Mouse (Mus musculus) embryonic facial prominence, embryonic 15.5 days (tissue): ENCODE data around the gene Myom1. TPM values are rescaled to one million over a fixed set of nuclear protein-coding genes. Genes with fewer than 3 reads are reported as not detected.

Source experiments
- ATAC-seq: fragments of 200-750 bp; cut with Nextera tagmentation; 2 replicates; pipeline ENCODE4 v1.8.0; 2017; ENCODE audit warnings: low read depth, moderate TSS enrichment; ENCODE audit not compliant: insufficient number of reproducible peaks, low FRiP score, low TSS enrichment
- H3K27ac ChIP-seq: fragments of 300-500 bp; sonication (generic); replicated peaks from 2 replicates; pipeline ENCODE4 v1.5.1; 2015; ENCODE audit warnings: mild to moderate bottlenecking, inconsistent platforms
- H3K27me3 ChIP-seq: fragments of 300-500 bp; sonication (generic); 2 replicates; pipeline ENCODE4 v1.6.1; 2015; ENCODE audit warnings: inconsistent platforms
- H3K36me3 ChIP-seq: fragments of 300-500 bp; sonication (generic); 2 replicates; pipeline ENCODE4 v1.6.1; 2015; ENCODE audit warnings: mild to moderate bottlenecking, inconsistent platforms
- H3K4me1 ChIP-seq: fragments of 300-500 bp; sonication (generic); 2 replicates; pipeline ENCODE4 v1.6.1; 2015; ENCODE audit warnings: inconsistent platforms
- H3K4me2 ChIP-seq: fragments of 300-500 bp; sonication (generic); replicated peaks from 2 replicates; pipeline ENCODE4 v1.6.1; 2015; ENCODE audit warnings: mild to moderate bottlenecking, inconsistent platforms
- H3K4me3 ChIP-seq: fragments of 300-500 bp; sonication (generic); replicated peaks from 2 replicates; pipeline ENCODE4 v1.5.1; 2015; ENCODE audit warnings: mild to moderate bottlenecking, inconsistent platforms
- H3K9ac ChIP-seq: fragments of 300-500 bp; sonication (generic); 2 replicates; pipeline ENCODE4 v1.6.1; 2015; ENCODE audit warnings: inconsistent platforms
- H3K9me3 ChIP-seq: fragments of 300-500 bp; sonication (generic); replicated peaks from 2 replicates; pipeline ENCODE4 v1.6.1; 2016; ENCODE audit warnings: inconsistent platforms
- WGBS: fragments of 180-500 bp; shearing (Covaris S2); methylation state at CpG from one replicate; pipeline ENCODE4 v1.1.7; 2015; 5-methylcytosine and 5-hydroxymethylcytosine counted together
- polyA plus RNA-seq: library from polyadenylated mRNA; unstranded; fragments of >200 nt; fragmentation: Nextera tagmentation; extraction: Ambion mirVana; gene quantifications from 2 replicates; pipeline ENCODE4 v1.2.1, GENCODE M21; 2015

Gene Myom1
- polyA plus RNA-seq, 1 experiment from 2014 or later: 22.9 TPM

- Histone ChIP-seq H3K9ac (no peak overlapping the region), H3K27ac (no peak overlapping the region), H3K4me1 (peaks cover 12% of the 10 kb centered on the region), H3K4me2 (no peak overlapping the region), H3K27me3 (no peaks in the 10 kb centered on the region), H3K36me3 (no peaks in the 10 kb centered on the region), H3K9me3 (no peaks in the 10 kb centered on the region), H3K4me3 (no peak overlapping the region)
- ATAC-seq: no peak
- WGBS: 43% methylated on average over 8 of the region's 8 CpGs
These were observed 103.8 kb downstream of the Myom1 start for GRCm38 (mm10) chr17:71106250-71106649.

DNA sequence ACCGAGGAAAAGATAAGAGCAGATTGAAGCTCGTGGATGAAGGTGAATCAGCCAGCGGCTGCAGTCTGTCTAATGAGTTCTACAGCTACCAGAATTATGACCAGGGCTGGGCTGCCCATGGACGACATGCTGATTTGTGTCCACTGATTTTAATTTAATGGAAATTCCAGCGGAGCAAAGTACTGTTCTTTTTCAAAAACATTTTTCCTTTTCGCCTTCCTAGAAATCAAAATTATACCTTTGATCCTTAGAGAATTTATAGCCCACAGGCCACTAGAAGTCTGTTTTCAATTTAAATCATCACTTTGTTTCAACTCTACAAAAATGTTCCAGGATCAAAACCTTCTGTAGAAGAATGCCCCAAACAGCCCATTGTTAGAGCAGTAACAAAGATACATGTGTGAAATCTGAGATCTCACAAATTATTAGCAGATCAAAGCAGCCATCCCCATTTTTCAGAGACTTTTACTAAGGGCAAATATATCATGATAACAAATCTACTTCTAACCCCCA, 108.4 kb downstream of the Myom1 start:
- Histone ChIP-seq H3K4me3 (no peak overlapping the region), H3K9me3 (no peaks in the 10 kb centered on the region), H3K36me3 (no peaks in the 10 kb centered on the region), H3K9ac (no peak overlapping the region), H3K4me1 (no peaks in the 10 kb centered on the region), H3K27ac (no peak overlapping the region), H3K4me2 (no peak overlapping the region), H3K27me3 (no peaks in the 10 kb centered on the region)
- WGBS: 42% methylated on average over 6 of the region's 6 CpGs
- no peak for ATAC-seq

- Histone ChIP-seq H3K9me3 (no peaks in the 10 kb centered on the region), H3K36me3 (no peaks in the 10 kb centered on the region), H3K27ac (no peak overlapping the region), H3K4me3 (no peak overlapping the region), H3K9ac (no peak overlapping the region), H3K27me3 (no peaks in the 10 kb centered on the region), H3K4me2 (no peak overlapping the region), H3K4me1 (no peaks in the 10 kb centered on the region)
- WGBS: 83% methylated on average over 3 of the region's 3 CpGs
- no peak for ATAC-seq
These were observed 110.3 kb downstream of the Myom1 start for GRCm38 (mm10) chr17:71112689-71113088.

DNA sequence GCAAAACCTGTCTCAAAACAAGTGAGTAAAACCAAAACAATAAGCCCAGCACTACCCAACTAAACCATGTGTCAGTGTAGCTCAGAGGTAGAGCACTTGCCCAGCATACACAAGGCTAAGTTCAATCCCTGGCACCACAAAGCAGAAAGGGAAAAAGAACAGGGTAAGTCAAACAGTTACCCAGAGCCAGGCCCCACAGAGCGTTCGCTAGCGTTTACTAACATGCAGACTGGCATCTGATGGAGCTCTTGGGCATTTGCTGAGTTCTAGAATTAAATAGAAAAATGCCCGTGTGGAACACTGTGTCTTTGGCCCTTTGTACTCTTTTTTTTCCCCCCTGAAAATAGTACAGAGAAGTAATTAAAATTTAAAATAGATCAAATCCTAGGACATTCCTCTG, 111.8 kb downstream of the Myom1 start:
- 73% methylated on average over 4 of the region's 4 CpGs for WGBS
- H3K36me3 ChIP-seq: no peaks in the 10 kb centered on the region
- ATAC-seq: no peak

GRCm38 (mm10) chr17:71117956-71118355, 115.5 kb downstream of the Myom1 start:
- Histone ChIP-seq H3K9ac (no peak overlapping the region), H3K27ac (no peak overlapping the region), H3K4me1 (peaks cover 11% of the 10 kb centered on the region), H3K4me2 (no peak overlapping the region), H3K27me3 (no peaks in the 10 kb centered on the region), H3K36me3 (no peaks in the 10 kb centered on the region), H3K9me3 (no peaks in the 10 kb centered on the region), H3K4me3 (no peak overlapping the region)
- ATAC-seq: no peak
- 85% methylated on average over 4 of the region's 4 CpGs for WGBS

More for the DNA sequence above, 111.8 kb downstream of the Myom1 start:
- no peaks in the 10 kb centered on the region for H3K4me1 ChIP-seq
- no peaks in the 10 kb centered on the region for H3K27me3 ChIP-seq
- no peak overlapping the region for H3K4me3 ChIP-seq
- no peak overlapping the region for H3K4me2 ChIP-seq
- H3K27ac ChIP-seq: no peak overlapping the region
- H3K9ac ChIP-seq: no peak overlapping the region
- H3K9me3 ChIP-seq: no peaks in the 10 kb centered on the region

DNA sequence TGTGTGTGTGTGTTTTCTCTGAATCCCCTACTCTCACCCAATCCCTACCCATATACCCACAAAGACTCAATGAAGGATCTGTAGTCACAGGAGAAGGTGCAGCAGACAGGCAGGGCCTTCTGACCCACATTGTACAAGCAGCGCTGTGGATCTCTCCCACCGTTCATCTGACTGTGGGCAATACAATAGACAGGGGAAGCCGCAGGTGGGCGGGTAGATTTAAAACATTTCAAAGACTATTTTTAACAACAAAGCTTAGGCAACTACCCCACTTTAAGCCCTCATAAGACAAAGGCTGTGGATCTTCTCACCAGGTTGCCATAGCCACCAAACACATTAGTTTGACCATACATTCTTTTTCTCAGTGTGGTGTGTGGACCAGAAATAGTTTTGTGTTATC, 116.2 kb downstream of the Myom1 start:
- no peak overlapping the region for H3K4me3 ChIP-seq
- no peak overlapping the region for H3K4me2 ChIP-seq
- no peak for ATAC-seq
- no peaks in the 10 kb centered on the region for H3K27me3 ChIP-seq
- WGBS: 75% methylated on average over 4 of the region's 4 CpGs
- no peaks in the 10 kb centered on the region for H3K9me3 ChIP-seq
- H3K4me1 ChIP-seq: peaks cover 12% of the 10 kb centered on the region
- H3K36me3 ChIP-seq: no peaks in the 10 kb centered on the region
- H3K27ac ChIP-seq: no peak overlapping the region
- H3K9ac ChIP-seq: no peak overlapping the region

DNA sequence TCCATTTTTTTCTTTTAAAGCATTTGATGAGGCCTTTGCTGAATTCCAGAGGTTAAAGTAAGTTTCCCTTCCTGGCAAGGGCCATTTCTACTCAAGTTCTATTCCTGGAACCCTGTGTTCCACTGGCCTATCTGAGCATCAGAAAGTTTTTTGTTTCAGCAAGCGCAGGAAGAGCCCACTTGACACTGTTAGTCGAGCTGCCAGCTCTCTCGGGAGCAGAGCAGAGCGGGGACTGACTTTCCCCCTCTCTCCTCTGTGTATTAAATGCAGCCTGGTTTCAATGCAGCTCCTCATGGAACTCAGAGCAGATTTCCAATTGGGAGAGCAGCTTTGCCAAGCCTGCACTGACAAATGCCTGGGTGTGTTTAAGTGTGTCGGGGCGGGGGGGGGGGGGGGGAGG, 118.2 kb downstream of the Myom1 start:
- H3K4me1 ChIP-seq: peaks cover 15% of the 10 kb centered on the region
- 22% methylated on average over 5 of the region's 6 CpGs for WGBS

DNA sequence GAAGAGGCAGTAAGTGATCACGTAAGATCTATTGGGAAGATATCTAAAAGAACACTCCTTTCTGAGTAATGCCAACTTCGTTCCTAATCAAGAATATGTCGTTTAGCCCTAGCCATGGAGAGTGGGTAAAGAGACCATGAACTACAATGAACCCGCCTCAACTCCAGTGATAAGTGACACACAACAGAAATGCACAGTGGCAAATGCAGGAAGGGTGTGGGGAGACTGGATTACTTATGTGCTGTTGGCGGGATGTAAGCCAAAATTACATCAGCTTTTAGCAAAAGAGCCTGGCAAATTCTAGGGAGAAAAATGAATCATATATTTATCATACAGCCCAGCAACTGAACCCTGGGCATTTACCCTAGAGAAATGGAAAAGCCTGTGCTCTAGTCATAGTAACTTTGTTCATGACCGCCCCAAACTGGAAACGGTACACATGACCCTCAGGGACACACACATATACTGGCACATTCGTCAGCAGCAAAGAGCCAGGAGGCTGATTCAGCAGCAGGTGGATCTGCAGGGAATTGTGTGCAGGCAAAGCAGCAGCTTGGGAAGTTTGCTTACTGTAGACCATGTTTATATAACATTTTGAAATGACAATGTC, 121.7 kb downstream of the Myom1 start:
- H3K27me3 ChIP-seq: no peaks in the 10 kb centered on the region
- no peaks in the 10 kb centered on the region for H3K9me3 ChIP-seq
- H3K4me1 ChIP-seq: peaks cover 28% of the 10 kb centered on the region
- H3K36me3 ChIP-seq: no peaks in the 10 kb centered on the region
- H3K4me3 ChIP-seq: no peak overlapping the region
- H3K4me2 ChIP-seq: no peak overlapping the region
- no peak overlapping the region for H3K9ac ChIP-seq
- no peak overlapping the region for H3K27ac ChIP-seq
- 74% methylated on average over 8 of the region's 8 CpGs for WGBS
- no peak for ATAC-seq

More for the DNA sequence above, 118.2 kb downstream of the Myom1 start:
- Histone ChIP-seq H3K27ac (peak overlapping the region; percentile 77), H3K9ac (no peak overlapping the region), H3K27me3 (no peaks in the 10 kb centered on the region), H3K4me2 (no peak overlapping the region), H3K36me3 (no peaks in the 10 kb centered on the region), H3K9me3 (no peaks in the 10 kb centered on the region), H3K4me3 (no peak overlapping the region)
- ATAC-seq: no peak

- H3K4me1 ChIP-seq: peaks cover 30% of the 10 kb centered on the region
- H3K9ac ChIP-seq: no peak overlapping the region
- H3K9me3 ChIP-seq: no peaks in the 10 kb centered on the region
- H3K4me2 ChIP-seq: no peak overlapping the region
- H3K27me3 ChIP-seq: no peaks in the 10 kb centered on the region
- no peaks in the 10 kb centered on the region for H3K36me3 ChIP-seq
- ATAC-seq: no peak
- no peak overlapping the region for H3K27ac ChIP-seq
- WGBS: 77% methylated on average over 1 of the region's 1 CpGs
- H3K4me3 ChIP-seq: no peak overlapping the region
These were observed 122.2 kb downstream of the Myom1 start for GRCm38 (mm10) chr17:71124674-71125073.

GRCm38 (mm10) chr17:71125519-71125918, 123.1 kb downstream of the Myom1 start:
- no peaks in the 10 kb centered on the region for H3K36me3 ChIP-seq
- 63% methylated on average over 12 of the region's 12 CpGs for WGBS
- H3K27me3 ChIP-seq: no peaks in the 10 kb centered on the region
- no peak overlapping the region for H3K9ac ChIP-seq
- no peak overlapping the region for H3K4me3 ChIP-seq
- H3K4me1 ChIP-seq: peaks cover 38% of the 10 kb centered on the region
- no peak overlapping the region for H3K4me2 ChIP-seq
- no peaks in the 10 kb centered on the region for H3K9me3 ChIP-seq
- H3K27ac ChIP-seq: no peak overlapping the region
- no peak for ATAC-seq

DNA sequence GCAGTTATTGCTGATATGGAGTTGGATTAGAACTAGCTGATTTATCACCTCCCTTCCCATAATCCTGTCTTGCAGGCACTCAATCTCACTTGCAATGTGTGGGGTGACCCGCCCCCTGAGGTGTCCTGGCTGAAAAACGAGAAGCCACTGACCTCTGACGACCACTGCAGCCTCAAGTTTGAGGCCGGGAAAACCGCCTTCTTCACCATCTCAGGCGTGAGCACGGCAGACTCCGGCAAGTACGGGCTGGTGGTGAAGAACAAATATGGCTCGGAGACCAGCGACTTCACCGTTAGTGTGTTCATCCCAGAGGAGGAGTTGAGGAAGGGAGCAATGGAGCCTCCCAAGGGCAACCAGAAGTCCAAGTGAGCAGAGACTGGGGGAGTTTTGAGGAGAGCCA, 123.6 kb downstream of the Myom1 start:
- Histone ChIP-seq H3K9me3 (no peaks in the 10 kb centered on the region), H3K36me3 (no peaks in the 10 kb centered on the region), H3K4me2 (no peak overlapping the region), H3K27me3 (no peaks in the 10 kb centered on the region), H3K9ac (no peak overlapping the region), H3K27ac (no peak overlapping the region), H3K4me3 (no peak overlapping the region), H3K4me1 (peaks cover 35% of the 10 kb centered on the region)
- WGBS: 76% methylated on average over 12 of the region's 12 CpGs
- no peak for ATAC-seq

GRCm38 (mm10) chr17:71127464-71128110, 125.2 kb downstream of the Myom1 start:
- Histone ChIP-seq H3K27me3 (no peaks in the 10 kb centered on the region), H3K4me3 (no peak overlapping the region), H3K4me2 (no peak overlapping the region), H3K9ac (no peak overlapping the region), H3K27ac (0 out of 2 replicates have a peak overlapping the region, but pooled peaks have one; percentile 34), H3K9me3 (no peaks in the 10 kb centered on the region), H3K4me1 (peaks cover 30% of the 10 kb centered on the region), H3K36me3 (no peaks in the 10 kb centered on the region)
- 75% methylated on average over 7 of the region's 7 CpGs for WGBS
- no peak for ATAC-seq
